Mouse (Mus musculus): Measurements from ENCODE around the gene Aasdhppt.
A peak's percentile ranks its signal among the peaks of the same experiment; 100 is the strongest.

Gene Aasdhppt

DNA sequence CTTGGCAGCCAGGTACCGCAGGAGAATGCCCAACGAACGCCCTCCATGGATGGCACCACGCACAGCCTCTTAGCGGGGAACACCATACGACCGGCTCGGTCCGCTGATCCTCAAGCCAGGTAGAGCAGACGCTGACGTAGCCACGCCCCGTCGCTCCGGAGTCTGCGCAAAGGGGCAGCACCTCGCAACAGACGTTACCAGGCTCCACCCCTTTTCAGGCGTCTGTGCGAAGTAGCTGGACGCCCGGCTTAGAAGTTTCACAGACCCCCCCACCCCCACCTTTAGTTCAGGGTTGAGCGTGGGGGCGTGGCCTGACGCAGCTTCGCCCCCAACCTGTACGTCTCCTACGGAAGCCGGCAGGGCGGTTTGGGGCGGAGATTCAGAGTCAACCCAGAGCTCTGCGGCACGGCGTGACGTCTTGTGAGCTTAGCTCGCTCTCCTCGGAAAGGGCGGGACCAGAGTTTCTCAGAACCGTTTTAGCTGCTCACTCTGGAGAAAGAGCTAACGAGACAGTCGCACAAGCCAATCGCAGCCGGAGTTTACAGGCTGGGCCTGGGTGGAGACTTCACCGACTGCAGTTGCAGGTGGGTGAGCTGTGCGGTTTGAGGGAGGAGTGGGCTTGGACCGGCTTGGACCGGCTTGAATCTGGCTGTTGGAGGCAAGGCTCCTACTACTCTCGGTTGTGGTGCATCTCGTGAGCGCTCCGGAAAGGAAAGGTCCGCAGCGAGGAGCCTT is at the start of gene Aasdhppt, which contains the start of gene Kbtbd3:
Aasdhppt (minus strand) TSS at position 121 of the 735 bp plus-strand sequence.
Kbtbd3 (plus strand) TSS at position 483 of the 735 bp plus-strand sequence.
- DNase-seq (ENCODE audit: low read depth), result peak; percentile 100

DNA sequence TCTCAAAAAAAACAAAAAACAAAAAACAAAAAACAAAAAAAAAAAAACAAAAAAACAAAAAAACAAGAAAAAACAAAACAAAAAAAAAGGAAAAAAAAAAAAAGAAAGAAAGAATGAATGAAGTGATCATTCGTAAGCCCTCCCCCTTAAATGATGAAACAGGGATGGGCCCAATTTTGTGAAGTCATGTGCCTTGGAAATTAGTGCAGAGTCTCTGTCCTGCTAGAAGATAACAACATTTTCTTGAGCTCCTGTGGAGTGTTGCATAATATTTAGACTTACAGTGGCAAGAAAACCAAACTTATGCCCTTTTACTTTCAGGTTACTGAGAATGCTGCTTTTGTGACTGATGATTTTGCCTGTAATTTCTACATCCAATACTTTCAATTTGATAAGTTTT is 43.9 kb upstream of the Aasdhppt start:
- DNase-seq (ENCODE audit: low read depth), result no peak

DNA sequence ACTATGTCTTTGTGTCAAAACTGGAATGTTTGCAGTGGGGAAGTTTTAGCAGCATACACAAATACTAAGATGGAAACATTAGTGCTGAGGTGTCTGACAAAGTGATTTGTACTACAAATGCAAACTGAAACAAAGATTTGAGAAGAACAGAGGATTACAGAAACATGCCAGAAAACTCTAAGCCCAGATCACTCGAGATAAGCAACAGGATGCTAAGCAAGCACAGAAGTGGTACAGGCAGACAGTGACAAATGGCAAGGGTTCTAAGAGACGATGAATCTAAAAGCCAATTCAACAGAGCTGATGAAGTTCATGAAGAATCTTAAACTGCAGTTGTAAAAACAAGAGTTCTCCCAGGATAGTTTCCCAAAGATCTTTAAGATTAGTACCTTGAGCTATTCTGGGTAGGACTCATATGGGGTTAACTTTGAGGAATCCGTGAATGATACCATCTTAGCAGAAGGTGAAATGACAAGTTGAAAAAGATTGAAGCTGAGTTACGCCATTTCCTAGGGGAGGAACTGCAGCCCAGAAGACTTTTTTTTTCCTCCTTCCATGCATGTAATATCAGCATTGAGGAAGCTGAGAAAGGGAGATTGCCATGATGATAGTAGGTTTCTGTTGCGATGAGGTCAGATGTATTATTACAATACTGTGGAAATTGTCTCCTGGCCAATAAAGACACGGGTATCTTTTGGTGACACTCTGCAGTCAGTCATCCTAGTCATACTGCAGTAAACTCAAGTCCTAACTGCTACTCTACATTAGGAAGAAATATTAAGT is 9.9 kb upstream of the Aasdhppt start:
- no peak for DNase-seq (ENCODE audit: low read depth)

DNA sequence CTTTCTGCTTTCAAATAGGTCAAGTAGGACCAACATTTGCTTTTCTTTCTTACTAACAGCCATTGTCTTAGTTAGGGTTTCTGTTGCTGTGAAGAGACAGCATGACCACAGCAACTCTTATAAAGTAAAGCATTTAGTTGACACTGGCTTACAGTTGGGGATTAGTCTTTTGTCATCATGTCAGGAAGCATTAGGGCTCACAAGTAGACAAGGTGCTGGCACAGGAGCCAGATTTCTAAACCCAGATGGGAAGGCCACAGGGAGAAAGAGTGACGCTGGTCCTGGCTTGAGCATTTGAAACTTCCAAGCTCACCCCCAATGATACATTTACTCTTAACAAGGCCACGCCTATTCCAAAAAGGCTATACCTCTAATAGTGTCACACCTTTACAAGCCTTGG is 6.5 kb upstream of the Aasdhppt start:
- no peak for DNase-seq (ENCODE audit: low read depth)

DNA sequence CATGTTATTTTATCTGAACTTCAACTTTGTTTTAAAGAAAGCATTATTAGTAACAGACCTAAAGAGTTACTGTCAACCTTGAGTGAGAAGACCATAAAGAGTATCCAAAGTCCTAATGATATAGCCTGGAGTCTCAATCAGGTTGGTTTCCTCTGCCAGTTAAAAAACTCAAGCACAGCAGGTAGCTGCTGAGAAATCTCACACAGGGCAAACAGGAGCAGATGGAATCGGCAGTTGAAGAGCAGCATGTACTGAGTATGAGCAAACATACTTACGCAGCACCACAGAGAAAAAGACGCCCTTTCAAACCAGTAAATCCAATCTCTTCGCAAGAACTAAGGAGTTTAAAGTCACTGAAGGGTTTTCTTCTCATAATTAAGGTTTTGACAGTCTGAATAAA is 4.7 kb upstream of the Aasdhppt start:
- no peak for DNase-seq (ENCODE audit: low read depth)

DNA sequence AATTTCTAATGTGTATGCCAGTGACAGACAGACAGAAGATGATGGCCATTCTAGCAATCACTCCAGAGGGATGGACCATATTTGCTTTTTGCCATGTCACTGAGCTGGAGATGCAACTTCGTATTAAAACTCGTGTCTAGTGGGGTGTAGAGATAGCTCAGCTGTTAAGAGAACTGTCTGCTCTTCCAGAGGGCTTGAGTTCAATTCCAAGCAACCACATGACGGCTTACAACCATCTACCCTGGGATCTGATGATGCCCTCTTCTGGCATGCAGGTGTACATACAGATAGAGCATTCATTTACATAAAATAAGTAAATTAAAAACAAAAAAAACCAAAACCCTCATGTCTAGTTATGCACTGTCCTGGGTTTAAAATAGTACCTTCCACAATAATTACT is 1.9 kb upstream of the Aasdhppt start:
- peak; percentile 46 for DNase-seq (ENCODE audit: low read depth)

DNA sequence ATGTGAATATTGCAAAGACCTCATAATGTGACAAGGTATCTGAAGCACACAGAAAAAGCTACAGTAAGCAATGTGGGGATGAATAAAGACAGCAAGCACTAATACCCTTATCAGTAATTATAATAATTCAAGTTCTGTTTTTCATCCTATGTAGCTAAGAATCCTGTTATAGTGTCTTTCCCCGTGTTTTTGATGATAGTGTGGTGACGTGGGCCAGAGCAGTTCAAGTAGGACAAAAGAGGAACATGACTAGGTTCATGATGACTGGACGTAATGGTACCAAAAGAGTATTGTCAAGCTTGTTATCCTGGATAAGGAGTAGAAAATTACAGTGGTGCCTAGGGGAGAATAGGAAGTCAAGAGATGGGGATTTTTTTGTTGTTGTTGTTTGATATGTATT is 1.4 kb upstream of the Aasdhppt start:
- DNase-seq (ENCODE audit: low read depth), result peak; percentile 26

DNA sequence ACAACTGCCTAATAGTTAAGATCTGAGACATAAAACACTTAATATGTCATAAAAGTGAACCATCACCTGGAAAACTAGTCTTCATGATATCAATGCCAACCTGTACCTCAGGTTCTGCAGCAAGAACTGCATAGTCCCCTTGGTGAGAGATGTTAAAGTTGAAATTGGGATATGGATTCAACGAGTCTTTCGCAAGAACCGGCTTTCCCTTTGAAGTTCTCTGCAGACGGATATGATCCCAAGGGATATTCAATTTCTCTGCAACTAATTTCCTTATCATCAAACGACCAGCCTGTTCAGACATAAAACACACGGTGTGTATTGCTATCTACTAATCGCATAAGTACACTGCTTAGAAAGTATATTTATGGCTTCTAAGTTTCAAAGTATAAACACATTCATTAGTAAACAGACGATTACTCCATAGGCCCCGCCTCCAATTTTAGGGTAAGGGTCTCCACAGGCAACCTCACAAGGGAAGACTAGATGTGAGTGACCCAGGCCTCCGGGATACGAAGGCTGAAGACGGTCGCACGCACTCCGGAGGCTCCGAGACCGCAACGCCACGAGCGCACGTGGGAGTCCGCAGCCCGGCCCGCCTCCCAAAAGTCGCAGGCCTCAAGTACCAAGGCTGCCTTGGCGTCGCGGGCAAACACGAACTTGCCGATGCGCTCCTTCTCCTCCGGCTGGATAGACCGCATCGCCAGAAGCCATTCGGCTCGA is 482 bp downstream of the Aasdhppt start:
- no peak for DNase-seq (ENCODE audit: low read depth)

DNA sequence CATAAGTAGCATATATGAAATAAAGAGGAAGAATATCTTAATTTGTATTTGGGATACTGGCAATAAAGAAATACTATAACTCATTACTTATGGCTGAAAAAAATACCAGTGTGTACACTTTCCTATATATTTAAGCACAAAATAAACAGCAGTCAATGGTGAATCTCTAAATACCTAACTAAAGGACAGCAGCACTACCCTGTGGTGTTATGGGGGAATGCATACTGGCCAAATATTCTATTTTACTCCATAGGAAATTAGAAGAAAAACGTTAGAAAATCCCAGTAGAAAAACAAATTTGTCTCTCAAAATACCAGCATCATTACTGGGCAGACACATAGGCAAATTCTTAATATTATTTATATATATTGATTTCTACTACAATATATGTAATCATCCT is 4.4 kb downstream of the Aasdhppt start:
- no peak for DNase-seq (ENCODE audit: low read depth)

DNA sequence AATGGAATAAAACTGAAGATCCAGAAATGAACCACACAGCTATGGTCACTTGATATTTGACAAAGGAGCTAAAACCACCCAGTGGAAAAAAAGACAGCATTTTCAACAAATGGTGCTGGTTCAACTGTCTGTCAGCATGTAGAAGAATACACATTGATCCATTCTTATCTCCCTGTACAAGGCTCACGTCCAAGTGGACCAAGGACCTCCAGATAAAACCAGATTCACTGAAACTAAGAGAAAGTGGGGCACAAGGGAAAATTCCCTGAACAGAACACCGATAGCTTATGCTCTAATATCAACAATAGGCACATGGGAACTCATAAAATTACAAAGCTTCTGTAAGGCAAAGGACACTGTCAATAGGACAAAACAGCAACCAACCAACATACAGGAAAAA is 8.8 kb downstream of the Aasdhppt start:
- no peak for DNase-seq (ENCODE audit: low read depth)

DNA sequence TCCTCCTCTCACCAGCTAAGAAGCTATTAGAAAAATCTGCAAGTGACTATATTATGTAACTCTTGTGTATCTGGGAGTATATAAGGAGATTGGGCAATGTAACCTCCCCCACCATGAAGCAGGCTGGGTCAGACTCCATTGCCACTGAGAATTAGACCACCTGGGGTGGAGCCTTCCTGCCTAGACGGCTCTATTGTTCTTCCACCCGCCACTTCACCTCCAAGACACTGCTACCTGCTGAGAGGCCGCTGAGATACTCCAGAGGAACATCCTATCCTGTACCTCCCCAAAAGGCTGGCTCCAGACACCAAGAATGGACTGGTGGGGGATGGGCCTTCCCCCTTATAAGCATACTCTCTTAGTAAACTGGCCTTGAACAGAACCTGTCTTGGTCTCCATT is 25.4 kb downstream of the Aasdhppt start:
- no peak for DNase-seq (ENCODE audit: low read depth)

DNA sequence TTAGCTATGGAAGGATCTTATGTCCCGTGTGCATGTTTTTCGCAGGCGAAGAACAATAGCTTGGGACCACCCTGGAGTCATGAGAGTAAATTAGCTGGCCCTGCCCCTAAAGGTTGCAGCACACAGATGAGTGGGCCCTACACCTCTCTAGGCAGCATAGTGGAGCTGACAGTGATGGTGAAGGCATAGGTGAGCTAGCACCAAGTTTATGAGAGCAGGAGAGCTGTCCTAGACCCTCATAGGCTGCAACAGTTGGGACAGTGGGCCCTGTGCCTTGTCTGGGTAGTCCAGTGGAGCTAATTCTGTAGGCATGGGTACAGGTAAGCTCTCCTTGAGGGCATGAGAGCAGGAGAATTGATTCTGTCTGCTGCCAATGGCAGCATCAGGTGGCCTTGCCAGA is 42.4 kb downstream of the Aasdhppt start:
- DNase-seq (ENCODE audit: low read depth), result no peak

DNA sequence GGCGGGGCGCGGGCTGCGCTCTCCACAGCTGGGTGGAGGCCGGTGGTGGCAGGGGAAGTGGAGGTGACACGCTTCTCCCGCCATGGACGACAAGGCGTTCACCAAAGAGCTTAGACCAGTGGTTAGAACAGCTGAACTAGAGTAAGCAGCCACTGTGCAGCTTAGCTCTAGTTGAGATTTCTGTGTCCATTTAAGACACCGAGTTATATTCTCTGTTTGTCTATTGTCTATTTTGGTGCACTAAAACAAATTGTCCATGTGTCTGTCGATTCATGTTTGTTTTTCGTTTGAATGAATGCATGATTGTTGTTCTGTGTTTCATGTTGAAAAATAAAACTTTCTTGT is 48.6 kb downstream of the Aasdhppt start:
- DNase-seq (ENCODE audit: low read depth), result no peak

DNA sequence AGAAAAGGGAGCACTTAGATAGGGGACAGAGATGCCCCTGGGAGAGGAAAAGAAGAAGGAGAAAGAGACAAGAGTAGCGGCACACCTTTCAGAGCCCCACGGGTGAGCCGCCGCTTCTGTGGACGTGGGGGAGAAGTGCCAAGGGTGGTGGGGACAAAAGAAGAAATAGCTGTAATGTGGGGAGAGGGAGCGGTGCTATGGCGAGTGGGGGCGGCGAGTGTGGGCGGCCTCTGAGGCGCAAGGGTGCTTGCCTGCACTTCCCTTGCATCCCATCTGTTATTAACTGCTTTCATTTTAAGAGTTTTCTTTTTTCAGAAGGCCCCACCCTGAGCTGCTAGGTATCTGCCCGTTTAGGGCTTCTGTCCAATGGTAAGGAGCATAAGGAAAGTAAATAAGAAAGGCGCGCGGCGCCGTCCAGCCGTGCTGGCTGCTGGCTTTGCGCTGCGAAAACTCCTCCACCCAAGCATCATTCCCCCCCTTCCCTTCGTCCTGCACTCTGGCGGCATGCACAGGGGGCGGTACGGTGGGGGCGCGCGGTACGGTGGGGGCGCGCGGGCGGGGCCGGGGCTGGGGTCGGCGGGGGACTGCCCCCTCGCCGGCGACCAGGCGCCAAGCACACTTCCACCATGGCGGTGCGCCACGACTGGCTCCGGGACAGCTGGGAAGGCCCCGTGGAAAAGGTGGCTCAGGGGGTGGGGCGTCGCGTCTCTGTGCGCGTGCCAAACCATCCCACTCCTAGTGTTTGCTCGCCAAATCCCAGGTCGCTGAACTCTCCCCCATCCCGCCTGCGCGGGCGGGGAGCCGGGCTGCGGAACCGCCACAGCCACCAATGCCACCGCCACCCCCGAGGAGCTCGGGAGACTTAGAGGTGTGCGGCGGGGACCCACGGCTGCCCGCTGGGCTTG is 49.2 kb downstream of the Aasdhppt start:
- DNase-seq (ENCODE audit: low read depth), result peak; percentile 70

DNA sequence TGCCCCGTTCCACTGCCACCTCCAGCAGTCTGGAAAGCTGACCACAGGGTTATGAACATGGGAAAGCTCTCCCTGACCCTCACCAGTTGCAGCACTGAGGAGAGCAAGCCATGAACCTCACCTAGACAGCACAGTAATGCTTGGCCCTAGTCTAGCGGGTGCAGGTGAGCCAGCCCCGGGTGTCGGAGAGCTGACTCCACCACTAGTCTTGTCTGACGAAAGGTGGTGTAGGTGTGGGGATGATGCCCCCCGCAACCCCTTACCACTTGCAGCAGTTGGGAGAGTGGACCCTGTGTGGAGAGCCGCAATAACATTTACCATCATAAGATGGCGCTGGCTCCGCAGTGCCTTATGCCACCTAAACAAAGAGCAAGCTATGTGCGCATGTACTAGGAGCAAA is 50.2 kb downstream of the Aasdhppt start:
- no peak for DNase-seq (ENCODE audit: low read depth)

All from induced T-regulatory cell, adult 2 months (primary cell).